Mouse (Mus musculus): ENCODE measurements around the gene Spns3. TPM values are rescaled to one million over a fixed set of nuclear protein-coding genes. Genes with fewer than 3 reads are reported as not detected.

Spns3 gene
- total RNA-seq, 2 experiments from 2014 or later: 0.25 to 0.27 TPM

GRCm38 (mm10) chr11:72519189-72519588 lies 31.1 kb downstream of the Spns3 start:
- DNase-seq (ENCODE audit: low spot score in 2 of 2): no peak

- no peak for DNase-seq (ENCODE audit: low spot score in 2 of 2)
These were observed 31.9 kb downstream of the Spns3 start for GRCm38 (mm10) chr11:72518449-72518848.

- no peak for DNase-seq (ENCODE audit: low spot score in 2 of 2)
These were observed 35.3 kb downstream of the Spns3 start for GRCm38 (mm10) chr11:72514967-72515366.

- DNase-seq (ENCODE audit: low spot score in 2 of 2): no peak
These were observed 41.7 kb downstream of the Spns3 start for GRCm38 (mm10) chr11:72508651-72509050.

GRCm38 (mm10) chr11:72507651-72508050 lies 42.7 kb downstream of the Spns3 start:
- DNase-seq (ENCODE audit: low spot score in 2 of 2): no peak

GRCm38 (mm10) chr11:72504016-72504797 lies 46.1 kb downstream of the Spns3 start:
- no peak for DNase-seq (ENCODE audit: low spot score in 2 of 2)

- DNase-seq (ENCODE audit: low spot score in 2 of 2): no peak
These were observed 46.8 kb downstream of the Spns3 start for GRCm38 (mm10) chr11:72503501-72503921.

- no peak for DNase-seq (ENCODE audit: low spot score in 2 of 2)
These were observed 48.1 kb downstream of the Spns3 start for GRCm38 (mm10) chr11:72502236-72502635.

GRCm38 (mm10) chr11:72501426-72502002 lies 48.8 kb downstream of the Spns3 start:
- no peak for DNase-seq (ENCODE audit: low spot score in 2 of 2)

GRCm38 (mm10) chr11:72500139-72500538 lies 50.2 kb downstream of the Spns3 start:
- DNase-seq (ENCODE audit: low spot score in 2 of 2): peak in 1 of 2 experiments; percentile 56

- no peak for DNase-seq (ENCODE audit: low spot score in 2 of 2)
These were observed 52.9 kb downstream of the Spns3 start for GRCm38 (mm10) chr11:72497367-72497766.

- DNase-seq (ENCODE audit: low spot score in 2 of 2): no peak
These were observed 53.5 kb downstream of the Spns3 start for GRCm38 (mm10) chr11:72496775-72497174.

- no peak for DNase-seq (ENCODE audit: low spot score in 2 of 2)
These were observed 54.2 kb downstream of the Spns3 start for GRCm38 (mm10) chr11:72496066-72496465.

GRCm38 (mm10) chr11:72494046-72494988 lies 56.0 kb downstream of the Spns3 start:
- peak; percentile 36 to 75 for DNase-seq (ENCODE audit: low spot score in 2 of 2)

- DNase-seq (ENCODE audit: low spot score in 2 of 2): no peak
These were observed 59.0 kb downstream of the Spns3 start for GRCm38 (mm10) chr11:72491130-72491960.

GRCm38 (mm10) chr11:72489881-72490301 lies 60.4 kb downstream of the Spns3 start, which contains the start of gene Spns2:
TSS of gene Spns2 (minus strand) at chr11:72489904.
- peak; percentile 92 to 97 for DNase-seq (ENCODE audit: low spot score in 2 of 2)

- DNase-seq (ENCODE audit: low spot score in 2 of 2): no peak
These were observed 60.9 kb downstream of the Spns3 start for GRCm38 (mm10) chr11:72489397-72489796.

GRCm38 (mm10) chr11:72488753-72489271 lies 61.5 kb downstream of the Spns3 start:
- peak; percentile 67 to 84 for DNase-seq (ENCODE audit: low spot score in 2 of 2)

GRCm38 (mm10) chr11:72487739-72488138 lies 62.6 kb downstream of the Spns3 start:
- no peak for DNase-seq (ENCODE audit: low spot score in 2 of 2)

GRCm38 (mm10) chr11:72487171-72487570 lies 63.1 kb downstream of the Spns3 start:
- DNase-seq (ENCODE audit: low spot score in 2 of 2): no peak

All from layer of hippocampus, adult 18-20 months (tissue).